Mouse (Mus musculus): ENCODE data around the gene Cxcl14.

- TF ChIP-seq CTCF (IDR thresholded peaks at IDR 0.05 in 2 of 3, conservative IDR thresholded peaks at IDR 0.05 in 1 of 3; ENCODE audit: control insufficient read depth in 1 of 3, insufficient read depth in 1 of 3, low read depth in 2 of 3, low read length in 3 of 3, poor library complexity in 1 of 3, severe bottlenecking in 1 of 3), result no peak
- no peak for TF ChIP-seq GATA1 (IDR thresholded peaks at IDR 0.05; ENCODE audit: low read depth, low read length)
- no peak for TF ChIP-seq MAFK (IDR thresholded peaks at IDR 0.05; ENCODE audit: borderline replicate concordance, low read depth, low read length)
- no peak for TF ChIP-seq POLR2A (IDR thresholded peaks at IDR 0.05; ENCODE audit: control insufficient read depth in 1 of 2, insufficient read depth in 1 of 2, low read depth in 1 of 2, low read length in 2 of 2, poor library complexity in 1 of 2)
- TF ChIP-seq EP300 (IDR thresholded peaks at IDR 0.05; ENCODE audit: low read depth in 1 of 2, low read length in 2 of 2), result no peak
- no peak for TF ChIP-seq TAL1 (IDR thresholded peaks at IDR 0.05; ENCODE audit: low read length)
- no peak for TF ChIP-seq MAX (IDR thresholded peaks at IDR 0.05; ENCODE audit: low read length)
- TF ChIP-seq UBTF (IDR thresholded peaks at IDR 0.05; ENCODE audit: borderline replicate concordance, insufficient read depth, low read depth, low read length), result no peak
- TF ChIP-seq ZC3H11A (IDR thresholded peaks at IDR 0.05; ENCODE audit: low read depth, low read length), result no peak
- no peak for TF ChIP-seq POLR2AphosphoS2 (IDR thresholded peaks at IDR 0.05; ENCODE audit: low read length)
- no peak for TF ChIP-seq CHD1 (IDR thresholded peaks at IDR 0.05; ENCODE audit: low read depth, low read length)
- TF ChIP-seq JUND (IDR thresholded peaks at IDR 0.05; ENCODE audit: low read depth, low read length), result no peak
- no peak for TF ChIP-seq CHD2 (IDR thresholded peaks at IDR 0.05; ENCODE audit: low read length)
Measured at GRCm38 (mm10) chr13:56332356-56332755, 36.0 kb upstream of the Cxcl14 start.
